12 mouse cellular contexts compared by ENCODE assay signal in the genomic region with DNA sequence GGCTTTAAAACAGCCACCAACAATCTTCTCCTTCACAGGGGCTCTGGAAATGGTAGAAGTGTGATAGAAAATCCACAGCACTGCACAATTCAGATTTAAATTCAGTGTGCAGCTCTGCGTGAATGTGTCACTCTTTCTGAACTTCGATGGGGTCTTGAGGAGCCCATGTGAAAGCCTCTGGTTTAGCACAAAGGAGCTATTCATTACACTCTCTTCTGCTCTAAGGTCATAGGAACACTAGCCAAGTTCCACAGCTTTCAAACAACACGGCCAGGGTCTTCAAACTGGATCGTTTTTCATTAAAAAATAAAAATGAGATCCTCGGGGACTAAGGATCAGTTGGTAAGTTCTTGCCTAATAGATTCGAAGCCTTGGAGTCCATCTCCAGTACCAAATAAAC. TPM values are rescaled to one million over a fixed set of nuclear protein-coding genes. Genes with fewer than 3 reads are reported as not detected.
DNase-seq lines count a peak whose midpoint lies in the region; ATAC-seq and TF ChIP-seq lines count a peak whose summit lies in the region.
"Had no signal": no experiment of that assay in that cellular context is flagged by ENCODE, and none has a peak within 500 bp of the region (broad histone marks: within the 10 kb centered on the region; RNA-seq: fewer than 3 reads in every experiment).

No protein-coding gene starts in this region.

- WGBS in heart, embryonic 12.5 days: 67% methylated on average over 6 of the region's 6 CpGs
- 23% methylated on average over 6 of the region's 6 CpGs for whole genome bisulfite sequencing in forebrain, embryonic 13.5 days
- 48% methylated on average over 6 of the region's 6 CpGs for WGBS in limb, embryonic 13.5 days

- H3K79me2 ChIP-seq in MEL (ENCODE audit: control insufficient read depth, insufficient read depth, low read length, poor library complexity): peaks cover 42% of the 10 kb centered on the region

- peaks cover 44% of the 10 kb centered on the region for H3K4me1 ChIP-seq in heart, embryonic 12.5 days (replicated peaks)
- peaks cover 33 to 42% of the 10 kb centered on the region in 2 experiments for H3K4me1 ChIP-seq in MEL (ENCODE audit: control insufficient read depth in 1 of 2, insufficient read depth in 2 of 2, low read length in 2 of 2)
- peaks cover 41% of the 10 kb centered on the region for H3K4me1 ChIP-seq in forebrain, embryonic 13.5 days
- H3K4me1 ChIP-seq in limb, embryonic 13.5 days: peaks cover 58% of the 10 kb centered on the region

- H3K4me3 ChIP-seq in heart, embryonic 12.5 days: no peak overlapping the region
- H3K4me3 ChIP-seq in MEL (ENCODE audit: control insufficient read depth in 1 of 2, insufficient read depth in 1 of 2, low read depth in 2 of 2, low read length in 2 of 2): no peak overlapping the region; a peak in 1 of 4 replicates
- H3K4me3 ChIP-seq in forebrain, embryonic 13.5 days: no peak overlapping the region
- no peak overlapping the region for H3K4me3 ChIP-seq in limb, embryonic 13.5 days
- H3K4me3 ChIP-seq: myocyte had no signal

- no peak for TF ChIP-seq RAD21 in MEL (IDR thresholded peaks at IDR 0.05; ENCODE audit: low read depth, low read length)

- TF ChIP-seq POLR2A in MEL (IDR thresholded peaks at IDR 0.05; ENCODE audit: control insufficient read depth in 1 of 2, insufficient read depth in 1 of 2, low read depth in 1 of 2, low read length in 2 of 2, poor library complexity in 1 of 2): no peak

- no peak overlapping the region for H3K9ac ChIP-seq in heart, embryonic 12.5 days
- H3K9ac ChIP-seq in MEL (ENCODE audit: control insufficient read depth, low read depth, low read length, poor library complexity, severe bottlenecking): peak overlapping the region; percentile 39
- no peak overlapping the region for H3K9ac ChIP-seq in forebrain, embryonic 13.5 days
- no peak overlapping the region for H3K9ac ChIP-seq in limb, embryonic 13.5 days

- no peak for DNase-seq in heart, postnatal 10 days
- DNase-seq in MEL (ENCODE audit: low read depth, low spot score): no peak
- DNase-seq in ovary, postnatal 10 days (ENCODE audit: low spot score): no peak
- DNase-seq: kidney, adult 9 months; thymus, adult 18-20 months had no signal

- H3K4me2 ChIP-seq in heart, embryonic 12.5 days: peak overlapping the region; percentile 8; the same call in 1 of the 2 replicates
- peak overlapping the region; percentile 27 for H3K4me2 ChIP-seq in forebrain, embryonic 13.5 days
- H3K4me2 ChIP-seq in limb, embryonic 13.5 days (replicated peaks): peak overlapping the region; percentile 70

- no peaks in the 10 kb centered on the region for H3K27me3 ChIP-seq in heart, embryonic 12.5 days (replicated peaks)
- H3K27me3 ChIP-seq in MEL (ENCODE audit: control insufficient read depth in 1 of 2, insufficient read depth in 2 of 2, low read length in 2 of 2): no peaks in the 10 kb centered on the region
- H3K27me3 ChIP-seq in forebrain, embryonic 13.5 days: 0 out of 2 replicates have a peak, but pooled peaks cover 9% of the 10 kb centered on the region
- H3K27me3 ChIP-seq in limb, embryonic 13.5 days: no peaks in the 10 kb centered on the region

- H3K27ac ChIP-seq in heart, embryonic 12.5 days (ENCODE audit: poor library complexity, severe bottlenecking): 0 out of 2 replicates have a peak overlapping the region, but pooled peaks have one; percentile 18
- H3K27ac ChIP-seq in MEL (ENCODE audit: control insufficient read depth, low read depth, low read length): peak overlapping the region; percentile 60
- H3K27ac ChIP-seq in forebrain, embryonic 13.5 days: peak overlapping the region; percentile 70
- peak overlapping the region; percentile 64 for H3K27ac ChIP-seq in limb, embryonic 13.5 days

- no peaks in the 10 kb centered on the region for H3K9me3 ChIP-seq in heart, embryonic 12.5 days (replicated peaks)
- H3K9me3 ChIP-seq in MEL (replicated peaks; ENCODE audit: insufficient read depth, low read length): no peaks in the 10 kb centered on the region
- H3K9me3 ChIP-seq in forebrain, embryonic 13.5 days (replicated peaks): no peaks in the 10 kb centered on the region
- no peaks in the 10 kb centered on the region for H3K9me3 ChIP-seq in limb, embryonic 13.5 days

- ATAC-seq in heart, embryonic 12.5 days (ENCODE audit: insufficient number of reproducible peaks, low FRiP score): no peak
- no peak for ATAC-seq in forebrain, embryonic 13.5 days
- ATAC-seq in limb, embryonic 13.5 days (ENCODE audit: low FRiP score, low read depth): no peak
- ATAC-seq in frontal cortex, adult (ENCODE audit: low TSS enrichment): no peak
- ATAC-seq in cerebellum, adult (ENCODE audit: insufficient number of reproducible peaks, low FRiP score, low TSS enrichment): no peak

- intact Hi-C loops in heart, postnatal 10 days (cut with DNase I): loop anchor here (10.0 kb wide), 1 partner anchor 242 kb away; a partner anchor contains a TSS

- TF ChIP-seq EP300 in MEL (IDR thresholded peaks at IDR 0.05; ENCODE audit: low read depth in 1 of 2, low read length in 2 of 2): no peak

- peaks cover 16% of the 10 kb centered on the region for H3K36me3 ChIP-seq in heart, embryonic 12.5 days
- peaks cover 10 to 54% of the 10 kb centered on the region in 2 experiments for H3K36me3 ChIP-seq in MEL (ENCODE audit: control insufficient read depth in 1 of 2, insufficient read depth in 2 of 2, low read length in 2 of 2)
- peaks cover 10% of the 10 kb centered on the region for H3K36me3 ChIP-seq in forebrain, embryonic 13.5 days (ENCODE audit: poor library complexity, severe bottlenecking)
- H3K36me3 ChIP-seq in limb, embryonic 13.5 days: peaks cover 19% of the 10 kb centered on the region

- TF ChIP-seq CTCF in MEL (IDR thresholded peaks at IDR 0.05 in 2 of 3, conservative IDR thresholded peaks at IDR 0.05 in 1 of 3; ENCODE audit: control insufficient read depth in 1 of 3, insufficient read depth in 1 of 3, low read depth in 2 of 3, low read length in 3 of 3, poor library complexity in 1 of 3, severe bottlenecking in 1 of 3): no peak

TF ChIP-seq in MEL, 35 proteins besides CTCF, POLR2A, EP300 and RAD21:
- TF ChIP-seq MYC (IDR thresholded peaks at IDR 0.05; ENCODE audit: low read depth, low read length) (no peak), KAT2A (conservative IDR thresholded peaks at IDR 0.05; ENCODE audit: low read depth, low read length) (no peak), ZMIZ1 (IDR thresholded peaks at IDR 0.05; ENCODE audit: low read depth, low read length) (no peak), POLR2AphosphoS5 (IDR thresholded peaks at IDR 0.05; ENCODE audit: borderline replicate concordance, low read depth, low read length) (no peak), TAL1 (IDR thresholded peaks at IDR 0.05; ENCODE audit: low read length) (no peak), HCFC1 (IDR thresholded peaks at IDR 0.05; ENCODE audit: low read depth, low read length) (no peak), ZNF384 (IDR thresholded peaks at IDR 0.05; ENCODE audit: low read depth, low read length) (no peak)

RNA-seq across cellular contexts. Expression of a gene that starts 3.0 kb away (rescaled TPM):
- polyA plus RNA-seq in heart, embryonic 12.5 days (2016; fragmentation: Nextera tagmentation; extraction: Ambion mirVana): 161 and 163 TPM in 2 replicates
- total RNA-seq in heart, postnatal 10 days (2021): 100 to 1,000 TPM; 116 to 121 TPM
- total RNA-seq in MEL (2012; rRNA removed): 226 and 236 TPM in 2 replicates
- 100 to 1,000 TPM; 190 to 209 TPM for polyA plus RNA-seq in MEL (2012; ENCODE audit: insufficient read depth in 1 of 2, insufficient read length in 2 of 2, low read depth in 1 of 2, low replicate concordance in 2 of 2, missing spikeins in 1 of 2)
- 115 and 123 TPM in 2 replicates for polyA plus RNA-seq in forebrain, embryonic 13.5 days (2015; fragmentation: Nextera tagmentation; extraction: Ambion mirVana)
- polyA plus RNA-seq in limb, embryonic 13.5 days (2015; fragmentation: Nextera tagmentation; extraction: Ambion mirVana): 214 TPM in 2 replicates

RNA-seq across cellular contexts. Expression of a gene that starts 26.2 kb away (rescaled TPM):
- polyA plus RNA-seq in heart, embryonic 12.5 days (2016; fragmentation: Nextera tagmentation; extraction: Ambion mirVana): not detected in 2 replicates
- total RNA-seq in heart, postnatal 10 days (2021): not detected
- 1.5 and 2.4 TPM in 2 replicates for total RNA-seq in MEL (2012; rRNA removed)
- 1 to 10 TPM in 1 of 2 experiments, not detected in 1; 2.8 TPM for polyA plus RNA-seq in MEL (2012; ENCODE audit: insufficient read depth in 1 of 2, insufficient read length in 2 of 2, low read depth in 1 of 2, low replicate concordance in 2 of 2, missing spikeins in 1 of 2)
- polyA plus RNA-seq in forebrain, embryonic 13.5 days (2015; fragmentation: Nextera tagmentation; extraction: Ambion mirVana): 0.08 TPM in 1 of 2 replicates, not detected in the other
- polyA plus RNA-seq in limb, embryonic 13.5 days (2015; fragmentation: Nextera tagmentation; extraction: Ambion mirVana): 0.08 and 0.10 TPM in 2 replicates
- total RNA-seq: left cerebral cortex, postnatal 25 days had no signal
- polyA plus RNA-seq: myocyte had no signal

RNA-seq across cellular contexts. Expression of a gene that starts 37.2 kb away (rescaled TPM):
- 23.5 and 23.6 TPM in 2 replicates for polyA plus RNA-seq in heart, embryonic 12.5 days (2016; fragmentation: Nextera tagmentation; extraction: Ambion mirVana)
- 10 to 100 TPM; 18.0 to 18.4 TPM for total RNA-seq in heart, postnatal 10 days (2021)
- 30.3 and 31.0 TPM in 2 replicates for total RNA-seq in MEL (2012; rRNA removed)
- 10 to 100 TPM in 1 of 2 experiments, not detected in 1; 39.3 TPM for polyA plus RNA-seq in MEL (2012; ENCODE audit: insufficient read depth in 1 of 2, insufficient read length in 2 of 2, low read depth in 1 of 2, low replicate concordance in 2 of 2, missing spikeins in 1 of 2)
- 14.5 and 16.8 TPM in 2 replicates for polyA plus RNA-seq in forebrain, embryonic 13.5 days (2015; fragmentation: Nextera tagmentation; extraction: Ambion mirVana)
- 21.7 and 22.6 TPM in 2 replicates for polyA plus RNA-seq in limb, embryonic 13.5 days (2015; fragmentation: Nextera tagmentation; extraction: Ambion mirVana)

Comparison
In these comparisons a context has a peak if more than half of its experiments do, and no peak if none do; other contexts are left out.
1. H3K27ac ChIP-seq: peak in every context shown above with its lines; median percentile 70 in forebrain, embryonic 13.5 days; 64 in limb, embryonic 13.5 days; 60 in MEL; 18 in heart, embryonic 12.5 days.
2. H3K4me2 ChIP-seq: peak in every context shown above with its lines; median percentile 70 in limb, embryonic 13.5 days; 27 in forebrain, embryonic 13.5 days; 8 in heart, embryonic 12.5 days.